Mouse (Mus musculus) urinary bladder, postnatal 4 days (tissue): ENCODE data around the gene Plcb1.
"Not testable (repeated sequence)": the region's sequence is repeated elsewhere in the genome, so short reads cannot be mapped to it uniquely, and the experiment has no call there.

ENCODE experiments used
- DNase-seq, 2 experiments: peaks; one replicate each; pipeline ENCODE4 v3.0.0; 2021 to 2022; ENCODE audit warnings: low spot score in 2 of 2

Gene Plcb1

DNA sequence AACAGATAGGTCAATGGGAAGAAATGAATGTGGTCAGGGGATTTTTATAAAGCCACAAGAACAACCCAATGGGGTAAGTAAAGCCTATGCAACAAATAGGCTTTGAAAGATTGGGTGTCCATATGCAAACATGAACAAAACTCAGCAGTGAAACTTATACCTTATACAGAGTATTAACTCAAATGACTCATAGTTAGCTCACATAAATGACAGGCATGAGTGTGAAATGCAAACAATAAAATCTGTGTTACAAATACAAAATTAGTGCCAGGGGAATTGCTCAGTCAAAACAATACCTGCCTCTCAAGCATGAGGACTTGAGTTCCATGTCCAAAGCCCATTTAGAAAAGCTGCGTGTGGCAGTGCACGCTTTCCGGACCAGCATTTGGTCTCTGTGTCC lies 182.5 kb downstream of the Plcb1 start:
- no peak for DNase-seq

DNA sequence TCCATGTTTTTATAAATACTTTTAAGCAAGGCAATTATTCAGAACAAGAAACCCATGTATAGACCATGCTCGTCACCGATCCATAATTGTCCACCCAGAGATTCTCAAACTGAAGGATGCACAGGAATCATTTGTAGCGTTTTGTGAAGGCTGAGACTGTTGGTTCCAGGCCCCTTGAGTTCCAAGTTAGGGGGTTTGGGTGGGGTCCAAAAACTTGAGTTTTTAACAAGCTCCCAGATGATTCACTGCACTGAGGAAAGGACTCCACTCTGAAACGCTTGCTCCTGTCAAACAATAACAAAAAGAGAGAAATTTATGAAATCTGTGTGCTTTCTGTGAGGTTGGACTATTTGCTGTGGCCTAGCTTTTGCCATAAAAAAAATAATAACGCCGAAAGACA lies 186.5 kb downstream of the Plcb1 start:
- DNase-seq, result no peak

- no peak for DNase-seq
Observed at GRCm38 (mm10) chr2:134974711-134975110, 188.8 kb downstream of the Plcb1 start.

DNA sequence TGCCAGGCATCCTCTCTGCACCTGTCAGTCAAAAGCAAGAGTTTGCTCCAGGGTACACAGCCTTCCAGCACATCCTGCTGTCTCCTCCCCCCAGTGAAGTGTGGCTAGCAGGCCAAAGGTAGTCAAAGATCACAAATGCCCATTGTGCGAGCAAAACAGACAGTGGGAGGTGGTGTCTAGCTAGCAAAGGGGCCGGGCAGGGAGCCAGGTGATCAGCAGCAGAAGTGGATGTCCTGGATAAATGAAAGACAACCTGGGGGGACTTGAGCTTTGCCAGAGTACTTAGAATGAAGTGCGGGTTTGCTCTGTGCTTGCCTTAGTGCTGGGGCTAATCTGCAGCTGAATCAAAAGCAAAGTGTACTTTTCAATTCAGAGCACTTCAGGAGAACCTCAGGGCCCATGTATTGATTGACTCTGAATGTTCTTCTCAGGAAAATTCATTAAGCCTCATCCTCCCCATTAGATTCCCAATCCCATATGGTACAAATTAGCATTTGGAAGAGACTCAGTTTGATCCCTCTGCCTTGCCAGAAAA lies 191.0 kb downstream of the Plcb1 start:
- DNase-seq, result no peak

DNA sequence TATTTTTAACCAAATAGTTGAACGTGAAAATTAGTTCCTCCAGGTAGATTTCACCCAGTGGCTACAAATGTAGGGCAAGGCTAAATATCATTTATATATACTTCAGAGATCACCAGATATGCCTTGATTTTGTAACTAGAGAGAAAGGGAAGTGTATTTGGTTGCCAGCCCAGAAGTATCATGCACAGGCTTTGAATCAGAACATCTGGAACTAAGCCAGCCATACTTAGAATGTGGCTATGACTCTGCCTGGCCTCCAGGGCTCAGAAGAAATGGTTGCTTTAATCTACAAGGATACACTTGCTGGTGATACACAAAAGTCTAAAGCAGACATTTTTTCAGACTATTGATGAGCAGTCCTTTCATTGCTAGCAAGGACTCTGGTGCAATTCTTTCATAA lies 191.8 kb downstream of the Plcb1 start:
- no peak for DNase-seq

- DNase-seq, result no peak
Observed at GRCm38 (mm10) chr2:134981394-134981793, 195.5 kb downstream of the Plcb1 start.

GRCm38 (mm10) chr2:134984884-134985283 lies 199.0 kb downstream of the Plcb1 start:
- no peak for DNase-seq

DNA sequence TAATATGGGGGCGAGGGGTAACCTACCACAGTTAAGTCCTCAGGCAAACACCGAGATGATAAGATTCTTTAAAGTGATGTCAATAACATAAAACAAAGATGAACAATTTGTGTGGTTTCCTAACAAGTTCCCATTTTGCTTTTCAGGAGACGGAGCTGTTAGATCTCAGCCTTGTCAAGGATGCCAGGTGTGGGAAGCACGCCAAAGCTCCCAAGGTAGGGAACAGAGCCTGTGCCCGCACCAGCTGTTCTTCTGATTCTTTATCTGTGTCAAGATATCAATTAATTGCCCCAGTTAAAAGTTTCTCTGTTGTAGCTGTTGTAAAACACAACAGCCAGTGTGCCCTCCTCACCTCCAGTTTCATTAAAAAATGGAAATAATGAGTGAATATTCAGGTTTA lies 202.1 kb downstream of the Plcb1 start:
- no peak for DNase-seq

DNA sequence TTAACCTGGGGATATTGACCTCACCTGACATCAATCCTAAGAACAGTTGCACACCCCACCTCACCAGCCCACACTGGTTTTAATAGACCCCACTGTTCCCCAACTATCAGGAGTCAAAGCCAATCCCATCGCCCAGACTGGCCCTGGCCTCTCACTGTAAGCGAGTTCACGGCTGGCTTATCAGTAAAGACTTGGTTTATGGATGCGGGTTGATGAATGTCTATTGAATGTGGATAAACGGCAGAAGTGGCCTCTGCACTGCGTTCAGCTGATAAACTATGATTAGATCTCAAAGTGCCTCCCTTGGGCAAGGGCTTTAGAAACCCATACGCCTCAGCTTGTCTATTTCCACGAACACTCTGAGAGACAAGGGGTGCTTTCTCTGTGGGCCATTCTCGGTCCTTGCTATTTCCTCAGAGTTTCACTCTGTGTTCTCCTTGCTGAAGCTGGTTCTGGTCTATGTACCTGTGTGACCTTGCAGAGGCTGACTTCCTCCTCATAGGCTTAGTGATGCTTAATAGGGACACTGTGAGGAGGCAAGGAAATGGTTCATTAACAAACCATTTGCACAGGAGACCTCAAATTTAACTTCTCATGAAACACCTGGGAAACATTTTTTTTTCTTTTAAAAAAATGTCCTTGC lies 203.9 kb downstream of the Plcb1 start:
- no peak for DNase-seq

- DNase-seq, result no peak
Observed at GRCm38 (mm10) chr2:135007134-135007533, 221.3 kb downstream of the Plcb1 start.

GRCm38 (mm10) chr2:135007885-135008284 lies 222.0 kb downstream of the Plcb1 start:
- DNase-seq, result not testable (repeated sequence)

- no peak for DNase-seq
Observed at GRCm38 (mm10) chr2:135010371-135010770, 224.5 kb downstream of the Plcb1 start.

- no peak for DNase-seq
Observed at GRCm38 (mm10) chr2:135015501-135015900, 229.6 kb downstream of the Plcb1 start.

GRCm38 (mm10) chr2:135018275-135018674 lies 232.4 kb downstream of the Plcb1 start:
- no peak for DNase-seq

GRCm38 (mm10) chr2:135018708-135019107 lies 232.8 kb downstream of the Plcb1 start:
- no peak for DNase-seq

GRCm38 (mm10) chr2:135019588-135019987 lies 233.7 kb downstream of the Plcb1 start:
- DNase-seq, result no peak

GRCm38 (mm10) chr2:135029288-135029687 lies 243.4 kb downstream of the Plcb1 start:
- DNase-seq, result no peak

- DNase-seq, result no peak
Observed at GRCm38 (mm10) chr2:135029700-135030099, 243.8 kb downstream of the Plcb1 start.

DNA sequence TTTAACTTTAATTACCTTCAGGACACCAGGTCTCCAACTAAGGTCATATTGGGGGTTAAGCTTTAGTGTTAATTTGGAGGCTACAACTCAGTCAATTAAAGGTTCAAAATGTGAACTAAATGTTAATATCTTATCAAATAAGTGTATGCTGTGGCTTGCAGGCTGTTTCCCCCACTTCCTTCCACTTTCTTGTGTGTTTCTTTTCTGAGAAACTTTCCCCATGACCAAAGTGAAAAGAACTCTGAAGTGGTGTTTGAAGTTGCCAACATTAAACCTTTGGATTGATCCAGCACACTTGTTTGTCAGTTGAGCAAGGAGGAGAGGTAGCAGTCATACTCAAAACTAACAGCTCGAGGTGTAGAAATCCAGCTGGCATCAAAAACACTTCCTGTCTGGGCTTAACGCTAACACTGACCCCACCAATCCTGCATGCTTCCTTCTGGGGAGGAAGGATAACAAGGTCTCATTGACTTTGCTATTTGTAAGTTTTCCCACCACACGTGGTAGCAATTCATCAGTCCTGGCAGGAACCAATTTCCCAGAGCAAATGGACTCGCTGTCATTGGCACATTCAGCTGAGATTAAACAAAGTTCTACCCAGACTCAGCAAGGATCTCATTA lies 249.9 kb downstream of the Plcb1 start:
- no peak for DNase-seq

GRCm38 (mm10) chr2:135048791-135049190 lies 262.9 kb downstream of the Plcb1 start:
- no peak for DNase-seq

GRCm38 (mm10) chr2:135049283-135049682 lies 263.4 kb downstream of the Plcb1 start:
- DNase-seq, result no peak

GRCm38 (mm10) chr2:135051540-135052288 lies 265.8 kb downstream of the Plcb1 start:
- DNase-seq, result no peak

GRCm38 (mm10) chr2:135053391-135053790 lies 267.5 kb downstream of the Plcb1 start:
- no peak for DNase-seq
